Mouse (Mus musculus): ENCODE data around the gene Ywhab.

Gene Ywhab

GRCm38 (mm10) chr2:163996899-163997298, 2.1 kb downstream of the Ywhab start:
- no peak for DNase-seq (ENCODE audit: low read depth, low spot score)
- H3K27me3 ChIP-seq (ENCODE audit: control insufficient read depth, insufficient read depth, low read length, poor library complexity, severe bottlenecking) = no peaks in the 10 kb centered on the region
- H3K36me3 ChIP-seq (ENCODE audit: control insufficient read depth, insufficient read depth, low read length, poor library complexity, severe bottlenecking) = no peaks in the 10 kb centered on the region

- no peaks in the 10 kb centered on the region for H3K36me3 ChIP-seq (ENCODE audit: control insufficient read depth, insufficient read depth, low read length, poor library complexity, severe bottlenecking)
- no peak for DNase-seq (ENCODE audit: low read depth, low spot score)
- H3K27me3 ChIP-seq (ENCODE audit: control insufficient read depth, insufficient read depth, low read length, poor library complexity, severe bottlenecking) = no peaks in the 10 kb centered on the region
Measured at GRCm38 (mm10) chr2:163998981-163999380, 4.2 kb downstream of the Ywhab start.

- H3K27me3 ChIP-seq (ENCODE audit: control insufficient read depth, insufficient read depth, low read length, poor library complexity, severe bottlenecking) = no peaks in the 10 kb centered on the region
- no peak for DNase-seq (ENCODE audit: low read depth, low spot score)
Measured at GRCm38 (mm10) chr2:164002637-164003036, 7.9 kb downstream of the Ywhab start.

GRCm38 (mm10) chr2:164004503-164004902, 9.7 kb downstream of the Ywhab start:
- no peaks in the 10 kb centered on the region for H3K36me3 ChIP-seq (ENCODE audit: control insufficient read depth, insufficient read depth, low read length, poor library complexity, severe bottlenecking)
- no peak for DNase-seq (ENCODE audit: low read depth, low spot score)

More at GRCm38 (mm10) chr2:164002637-164003036, 7.9 kb downstream of the Ywhab start:
- no peaks in the 10 kb centered on the region for H3K36me3 ChIP-seq (ENCODE audit: control insufficient read depth, insufficient read depth, low read length, poor library complexity, severe bottlenecking)

GRCm38 (mm10) chr2:164006932-164007331, 12.2 kb downstream of the Ywhab start:
- Histone ChIP-seq H3K27me3 (ENCODE audit: control insufficient read depth, insufficient read depth, low read length, poor library complexity, severe bottlenecking) (no peaks in the 10 kb centered on the region), H3K36me3 (ENCODE audit: control insufficient read depth, insufficient read depth, low read length, poor library complexity, severe bottlenecking) (no peaks in the 10 kb centered on the region)
- DNase-seq (ENCODE audit: low read depth, low spot score) = peak; percentile 51

More at GRCm38 (mm10) chr2:164004503-164004902, 9.7 kb downstream of the Ywhab start:
- no peaks in the 10 kb centered on the region for H3K27me3 ChIP-seq (ENCODE audit: control insufficient read depth, insufficient read depth, low read length, poor library complexity, severe bottlenecking)

- DNase-seq (ENCODE audit: low read depth, low spot score) = no peak
- H3K27me3 ChIP-seq (ENCODE audit: control insufficient read depth, insufficient read depth, low read length, poor library complexity, severe bottlenecking) = no peaks in the 10 kb centered on the region
- H3K36me3 ChIP-seq (ENCODE audit: control insufficient read depth, insufficient read depth, low read length, poor library complexity, severe bottlenecking) = peaks cover 3% of the 10 kb centered on the region; the same call in 1 of the 2 replicates
Measured at GRCm38 (mm10) chr2:164007547-164007946, 12.8 kb downstream of the Ywhab start.

GRCm38 (mm10) chr2:164007987-164008545, 13.3 kb downstream of the Ywhab start:
- Histone ChIP-seq H3K36me3 (ENCODE audit: control insufficient read depth, insufficient read depth, low read length, poor library complexity, severe bottlenecking) (peaks cover 3% of the 10 kb centered on the region; the same call in 1 of the 2 replicates), H3K27me3 (ENCODE audit: control insufficient read depth, insufficient read depth, low read length, poor library complexity, severe bottlenecking) (no peaks in the 10 kb centered on the region)
- no peak for DNase-seq (ENCODE audit: low read depth, low spot score)

- no peak for DNase-seq (ENCODE audit: low read depth, low spot score)
- peaks cover 3% of the 10 kb centered on the region for H3K36me3 ChIP-seq (ENCODE audit: control insufficient read depth, insufficient read depth, low read length, poor library complexity, severe bottlenecking)
- no peaks in the 10 kb centered on the region for H3K27me3 ChIP-seq (ENCODE audit: control insufficient read depth, insufficient read depth, low read length, poor library complexity, severe bottlenecking)
Measured at GRCm38 (mm10) chr2:164009227-164009626, 14.5 kb downstream of the Ywhab start.

- peaks cover 9% of the 10 kb centered on the region for H3K36me3 ChIP-seq (ENCODE audit: control insufficient read depth, insufficient read depth, low read length, poor library complexity, severe bottlenecking)
- DNase-seq (ENCODE audit: low read depth, low spot score) = no peak
- no peaks in the 10 kb centered on the region for H3K27me3 ChIP-seq (ENCODE audit: control insufficient read depth, insufficient read depth, low read length, poor library complexity, severe bottlenecking)
Measured at GRCm38 (mm10) chr2:164010496-164010895, 15.7 kb downstream of the Ywhab start.

GRCm38 (mm10) chr2:164010944-164011343, 16.2 kb downstream of the Ywhab start:
- Histone ChIP-seq H3K27me3 (ENCODE audit: control insufficient read depth, insufficient read depth, low read length, poor library complexity, severe bottlenecking) (no peaks in the 10 kb centered on the region), H3K36me3 (ENCODE audit: control insufficient read depth, insufficient read depth, low read length, poor library complexity, severe bottlenecking) (peaks cover 9% of the 10 kb centered on the region)
- no peak for DNase-seq (ENCODE audit: low read depth, low spot score)

GRCm38 (mm10) chr2:164015304-164015703, 20.5 kb downstream of the Ywhab start:
- no peaks in the 10 kb centered on the region for H3K27me3 ChIP-seq (ENCODE audit: control insufficient read depth, insufficient read depth, low read length, poor library complexity, severe bottlenecking)
- DNase-seq (ENCODE audit: low read depth, low spot score) = no peak
- H3K36me3 ChIP-seq (ENCODE audit: control insufficient read depth, insufficient read depth, low read length, poor library complexity, severe bottlenecking) = peaks cover 18% of the 10 kb centered on the region

GRCm38 (mm10) chr2:164018910-164019309, 24.1 kb downstream of the Ywhab start:
- DNase-seq (ENCODE audit: low read depth, low spot score) = peak; percentile 14
- Histone ChIP-seq H3K36me3 (ENCODE audit: control insufficient read depth, insufficient read depth, low read length, poor library complexity, severe bottlenecking) (peaks cover 15% of the 10 kb centered on the region), H3K27me3 (ENCODE audit: control insufficient read depth, insufficient read depth, low read length, poor library complexity, severe bottlenecking) (no peaks in the 10 kb centered on the region)

- Histone ChIP-seq H3K27me3 (ENCODE audit: control insufficient read depth, insufficient read depth, low read length, poor library complexity, severe bottlenecking) (no peaks in the 10 kb centered on the region), H3K36me3 (ENCODE audit: control insufficient read depth, insufficient read depth, low read length, poor library complexity, severe bottlenecking) (peaks cover 11% of the 10 kb centered on the region)
- DNase-seq (ENCODE audit: low read depth, low spot score) = no peak
Measured at GRCm38 (mm10) chr2:164019943-164020342, 25.2 kb downstream of the Ywhab start.

GRCm38 (mm10) chr2:164022104-164022503, 27.3 kb downstream of the Ywhab start:
- H3K27me3 ChIP-seq (ENCODE audit: control insufficient read depth, insufficient read depth, low read length, poor library complexity, severe bottlenecking) = no peaks in the 10 kb centered on the region
- no peak for DNase-seq (ENCODE audit: low read depth, low spot score)
- peaks cover 7% of the 10 kb centered on the region for H3K36me3 ChIP-seq (ENCODE audit: control insufficient read depth, insufficient read depth, low read length, poor library complexity, severe bottlenecking)

- no peak for DNase-seq (ENCODE audit: low read depth, low spot score)
- no peaks in the 10 kb centered on the region for H3K36me3 ChIP-seq (ENCODE audit: control insufficient read depth, insufficient read depth, low read length, poor library complexity, severe bottlenecking)
Measured at GRCm38 (mm10) chr2:164025150-164025549, 30.4 kb downstream of the Ywhab start, which contains the start of gene Pabpc1l. Gene Pabpc1l, plus strand, starts transcription at chr2:164025450.

GRCm38 (mm10) chr2:164031147-164031546, 36.4 kb downstream of the Ywhab start:
- DNase-seq (ENCODE audit: low read depth, low spot score) = no peak
- Histone ChIP-seq H3K36me3 (ENCODE audit: control insufficient read depth, insufficient read depth, low read length, poor library complexity, severe bottlenecking) (no peaks in the 10 kb centered on the region), H3K27me3 (ENCODE audit: control insufficient read depth, insufficient read depth, low read length, poor library complexity, severe bottlenecking) (no peaks in the 10 kb centered on the region)

More at GRCm38 (mm10) chr2:164025150-164025549, 30.4 kb downstream of the Ywhab start, which contains the start of gene Pabpc1l:
- H3K27me3 ChIP-seq (ENCODE audit: control insufficient read depth, insufficient read depth, low read length, poor library complexity, severe bottlenecking) = no peaks in the 10 kb centered on the region
